Mouse (Mus musculus): ENCODE results near the gene Npas4.
A peak's percentile ranks its signal among the peaks of the same experiment; 100 is the strongest.
"Not testable (repeated sequence)": the region's sequence is repeated elsewhere in the genome, so short reads cannot be mapped to it uniquely, and the experiment has no call there.

Npas4 gene

DNA sequence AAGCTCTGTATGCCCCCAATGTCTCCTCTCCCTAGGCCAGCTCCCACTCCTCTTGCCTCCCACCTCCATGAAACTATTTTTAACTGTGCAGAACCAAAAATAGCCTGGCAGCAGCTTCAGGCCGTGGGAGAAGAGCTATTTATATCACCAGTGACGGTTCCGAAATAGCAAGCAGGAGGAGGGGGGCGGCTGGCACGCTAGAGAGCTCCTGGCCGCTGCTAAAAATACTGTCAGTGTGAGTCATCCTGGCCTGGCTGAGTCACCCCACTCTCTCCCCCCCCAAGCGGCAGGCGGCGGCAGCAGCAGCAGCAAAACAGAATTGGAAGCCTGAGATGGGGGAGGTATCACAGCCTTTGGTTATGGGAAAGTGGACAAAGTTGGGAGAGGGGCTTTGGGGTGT, 2.8 kb upstream of the Npas4 start:
- peak; percentile 70 for DNase-seq (ENCODE audit: low read depth, low spot score)

DNA sequence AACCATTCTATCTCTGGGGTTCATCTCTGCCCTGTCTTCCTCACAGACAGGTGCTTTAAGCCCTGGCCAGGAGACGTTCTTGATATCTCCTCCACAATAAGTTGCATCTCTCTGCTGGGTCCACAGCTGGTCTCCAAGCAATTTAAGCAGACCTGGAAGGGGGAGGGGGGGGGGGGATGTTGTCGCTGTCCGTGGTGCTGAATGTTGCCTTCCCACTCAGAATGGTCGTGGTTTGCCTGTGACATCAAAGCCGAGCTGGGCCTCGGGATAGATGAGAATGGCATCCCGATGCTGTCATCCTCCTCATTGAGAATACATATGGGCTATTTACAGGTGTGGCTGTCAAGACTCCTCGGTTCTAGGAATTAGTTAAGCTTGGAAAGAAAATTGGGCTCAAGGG, 2.3 kb upstream of the Npas4 start:
- no peak for DNase-seq (ENCODE audit: low read depth, low spot score)

DNA sequence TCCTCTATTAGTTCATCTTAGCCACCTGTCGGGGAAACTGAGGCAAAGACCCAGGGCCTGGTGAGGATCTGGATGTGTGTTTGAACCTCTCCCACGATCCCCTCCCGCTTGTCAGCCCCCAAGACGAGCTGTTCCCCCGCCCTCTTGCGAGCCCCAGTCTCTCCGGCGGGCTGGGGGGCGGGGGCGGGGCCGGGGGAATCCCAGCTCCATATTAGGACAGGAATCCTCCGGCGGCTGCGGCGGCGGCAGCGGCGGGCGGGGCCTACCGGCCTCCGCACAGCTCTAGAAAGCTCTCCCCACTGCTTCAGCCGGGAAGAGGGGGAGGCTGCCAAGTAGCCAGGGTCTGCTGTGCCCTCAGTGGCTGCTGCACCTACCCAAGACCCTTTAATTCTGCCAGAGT, 600 bp upstream of the Npas4 start:
- no peak for DNase-seq (ENCODE audit: low read depth, low spot score)

DNA sequence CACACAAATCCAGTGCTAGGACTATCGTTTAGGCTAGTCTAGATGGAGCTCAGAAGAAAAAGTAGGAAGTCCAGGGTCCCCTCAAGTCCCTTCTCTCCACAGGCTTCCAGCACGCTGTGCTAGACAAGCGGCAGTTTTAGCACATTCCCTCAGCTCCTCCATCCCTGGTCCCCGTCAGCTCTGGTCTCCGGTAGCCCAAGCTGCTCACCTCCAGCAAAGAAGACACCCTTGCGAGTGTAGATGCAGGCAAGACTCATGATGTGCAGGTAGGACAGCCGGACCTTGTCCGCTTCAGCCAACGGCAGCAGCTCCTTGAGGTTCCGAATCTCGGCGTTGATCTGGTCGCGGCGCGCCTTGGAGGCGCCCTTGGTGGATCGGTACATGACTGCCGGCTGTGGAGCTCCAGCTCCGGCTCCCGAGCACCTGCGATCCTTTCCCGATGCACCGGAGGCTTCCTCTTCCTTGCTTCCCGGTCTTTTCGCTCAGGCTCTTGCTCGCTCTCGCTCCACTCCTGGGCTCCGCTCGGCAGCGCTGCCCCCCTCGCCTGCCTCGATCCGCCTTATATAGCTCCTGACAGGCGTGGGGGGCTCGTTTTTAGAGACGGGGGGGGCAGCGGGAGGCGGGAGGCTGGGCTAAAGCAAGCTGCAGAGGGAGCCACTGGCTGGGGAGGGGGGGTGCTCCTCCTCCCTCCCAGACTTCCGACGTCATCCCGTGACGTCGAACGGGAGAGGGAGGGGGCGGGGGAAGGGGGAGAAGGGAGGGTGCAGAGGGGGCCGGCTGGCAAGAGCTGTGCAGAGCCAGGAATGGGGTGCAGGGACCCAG, 471 bp downstream of the Npas4 start:
- DNase-seq (ENCODE audit: low read depth, low spot score) = peak; percentile 85

DNA sequence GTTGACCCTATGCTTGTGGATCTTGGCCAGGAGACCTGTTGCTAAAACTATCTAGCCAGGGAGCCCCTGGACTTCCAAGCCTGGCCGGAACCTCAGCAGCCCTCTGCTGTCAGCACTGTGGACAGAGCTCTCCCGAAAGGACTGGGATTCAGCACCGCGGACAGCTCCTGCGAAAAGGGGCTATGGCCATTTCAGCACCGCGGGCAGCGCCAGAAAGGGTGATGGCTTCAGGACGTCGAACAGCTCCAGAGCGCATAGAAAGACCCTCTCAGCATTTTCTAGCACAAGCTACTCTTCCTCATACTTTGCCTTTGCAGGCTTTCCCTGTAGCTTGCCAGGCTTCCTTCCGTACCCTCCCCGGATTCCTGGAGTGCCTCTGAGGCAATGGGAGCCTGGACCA, 1.1 kb downstream of the Npas4 start:
- DNase-seq (ENCODE audit: low read depth, low spot score) = no peak

DNA sequence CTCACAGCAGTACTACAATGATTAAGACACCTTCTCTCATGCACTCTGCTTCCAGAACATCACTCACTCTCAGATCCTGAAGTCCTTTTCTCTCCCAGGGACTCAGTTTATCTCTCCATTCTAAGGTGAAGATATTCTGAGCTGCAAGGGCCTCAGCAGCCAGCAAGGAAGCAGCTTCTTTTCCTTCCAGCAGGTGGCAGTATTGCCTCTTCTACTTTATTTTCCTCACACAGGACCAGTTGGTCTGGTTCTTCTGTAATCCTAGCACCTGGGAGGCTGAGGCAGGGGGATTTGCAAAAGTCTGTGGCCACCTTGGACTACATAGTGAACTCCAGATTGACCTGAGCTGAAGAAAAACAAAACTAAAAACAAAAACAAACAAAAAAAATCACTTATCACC, 8.3 kb downstream of the Npas4 start:
- peak; percentile 64 for DNase-seq (ENCODE audit: low read depth, low spot score)

DNA sequence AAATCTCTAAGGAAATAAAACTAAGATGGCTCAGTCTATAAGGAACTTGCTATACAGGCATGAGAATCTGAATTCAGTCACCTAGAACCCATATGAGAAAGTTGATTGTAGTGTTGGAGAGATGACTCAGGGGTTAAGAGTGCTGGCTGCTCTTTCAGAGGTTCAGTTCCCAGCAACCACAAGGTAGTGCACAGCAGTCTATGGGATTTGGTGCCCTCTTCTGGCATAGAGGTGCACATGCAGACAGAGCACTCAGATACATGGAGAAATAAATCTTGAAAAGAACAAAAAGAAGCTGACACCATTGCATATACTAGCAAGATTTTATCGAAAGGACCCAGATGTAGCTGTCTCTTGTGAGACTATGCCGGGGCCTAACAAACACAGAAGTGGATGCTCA, 21.9 kb downstream of the Npas4 start:
- no peak for DNase-seq (ENCODE audit: low read depth, low spot score)

DNA sequence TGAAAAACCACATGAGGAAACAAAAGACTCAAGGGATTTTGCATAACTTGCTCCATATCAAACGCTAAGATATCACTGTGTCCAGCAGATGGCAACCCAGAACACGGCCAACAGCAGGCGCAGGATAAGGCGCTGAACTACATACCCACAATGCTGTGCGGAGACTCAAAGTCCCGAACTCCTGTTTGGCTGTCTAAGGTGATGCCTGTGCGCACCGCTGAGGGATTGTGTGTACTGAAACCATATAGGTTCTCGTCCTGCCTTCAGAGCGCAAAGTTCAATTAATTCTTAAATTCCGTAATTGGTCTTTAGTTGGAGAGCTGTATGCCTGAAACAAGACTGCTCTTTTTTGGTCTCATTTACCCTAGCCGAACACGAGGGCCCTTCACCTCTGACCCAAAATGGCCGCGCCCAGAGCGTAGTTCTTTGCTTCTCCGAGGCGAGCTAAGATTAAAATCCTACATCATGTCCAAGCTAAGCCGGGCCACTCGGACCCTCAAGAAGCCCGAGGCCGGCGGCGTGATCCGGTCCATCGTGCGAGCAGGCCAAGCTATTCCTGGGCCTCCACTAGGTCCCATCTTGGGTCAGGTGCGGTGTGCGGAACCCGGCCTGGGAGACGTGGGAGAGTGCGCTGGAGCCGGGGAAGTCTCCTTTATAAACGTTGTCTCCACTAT, 28.1 kb downstream of the Npas4 start, which contains the start of gene Mrpl11:
Mrpl11 (plus strand) TSS at position 220 of the 674 bp plus-strand sequence.
- DNase-seq (ENCODE audit: low read depth, low spot score) = peak; percentile 92

DNA sequence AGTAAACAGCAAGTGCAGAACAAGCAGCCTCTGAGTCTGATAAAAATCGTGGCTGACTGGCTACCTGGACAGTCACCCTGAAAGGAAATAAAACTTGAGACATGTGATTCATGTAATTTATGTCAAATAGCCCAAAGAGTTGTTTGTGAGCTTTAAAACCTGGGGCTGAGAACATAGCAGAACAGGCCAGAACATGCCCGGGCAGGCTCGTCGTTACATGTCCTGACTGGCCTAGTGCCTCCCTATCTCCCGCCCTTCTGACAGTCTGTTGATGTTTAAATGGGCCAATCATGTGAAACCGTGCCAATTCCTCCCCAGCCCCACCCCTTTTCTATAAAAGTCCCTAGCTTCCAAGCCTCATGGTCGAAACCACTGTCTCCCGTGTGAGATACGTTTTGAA, 41.5 kb downstream of the Npas4 start:
- DNase-seq (ENCODE audit: low read depth, low spot score) = not testable (repeated sequence)

DNA sequence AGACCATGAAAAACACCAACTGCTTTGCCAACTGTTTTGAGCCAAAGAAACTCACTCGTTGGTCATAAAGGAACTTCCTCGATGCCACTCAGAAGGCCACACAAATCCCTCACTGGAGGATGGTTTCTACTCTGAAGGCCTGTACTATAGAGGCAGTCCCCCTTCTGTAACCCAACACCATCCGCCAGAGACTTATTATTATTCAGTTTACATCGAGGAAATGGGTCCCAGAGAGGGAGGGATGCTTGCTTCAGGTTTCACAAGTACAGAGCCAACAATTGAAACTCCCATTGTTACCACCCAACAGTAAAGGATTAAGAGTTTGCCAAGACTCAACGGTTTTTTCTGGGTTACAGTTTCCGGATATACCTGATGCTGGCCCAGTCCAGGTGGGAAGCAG, 44.6 kb downstream of the Npas4 start:
- no peak for DNase-seq (ENCODE audit: low read depth, low spot score)

DNA sequence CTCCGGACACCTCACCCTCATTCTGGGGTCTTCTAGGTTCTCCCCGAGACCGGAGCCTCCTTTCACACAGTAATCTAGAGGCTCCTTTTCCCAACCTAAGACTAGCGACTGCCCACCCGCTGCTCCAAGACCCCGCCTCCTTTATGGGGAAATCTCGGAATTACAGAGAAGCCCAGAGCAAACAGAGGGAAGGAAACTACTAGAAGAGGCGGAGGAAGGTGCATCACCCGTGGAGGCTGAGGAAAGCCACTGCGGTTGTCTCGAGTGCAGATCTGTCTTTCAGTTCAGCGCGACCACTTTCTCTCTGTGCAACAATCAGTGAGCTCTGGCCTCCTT, 46.9 kb downstream of the Npas4 start:
- DNase-seq (ENCODE audit: low read depth, low spot score) = no peak

DNA sequence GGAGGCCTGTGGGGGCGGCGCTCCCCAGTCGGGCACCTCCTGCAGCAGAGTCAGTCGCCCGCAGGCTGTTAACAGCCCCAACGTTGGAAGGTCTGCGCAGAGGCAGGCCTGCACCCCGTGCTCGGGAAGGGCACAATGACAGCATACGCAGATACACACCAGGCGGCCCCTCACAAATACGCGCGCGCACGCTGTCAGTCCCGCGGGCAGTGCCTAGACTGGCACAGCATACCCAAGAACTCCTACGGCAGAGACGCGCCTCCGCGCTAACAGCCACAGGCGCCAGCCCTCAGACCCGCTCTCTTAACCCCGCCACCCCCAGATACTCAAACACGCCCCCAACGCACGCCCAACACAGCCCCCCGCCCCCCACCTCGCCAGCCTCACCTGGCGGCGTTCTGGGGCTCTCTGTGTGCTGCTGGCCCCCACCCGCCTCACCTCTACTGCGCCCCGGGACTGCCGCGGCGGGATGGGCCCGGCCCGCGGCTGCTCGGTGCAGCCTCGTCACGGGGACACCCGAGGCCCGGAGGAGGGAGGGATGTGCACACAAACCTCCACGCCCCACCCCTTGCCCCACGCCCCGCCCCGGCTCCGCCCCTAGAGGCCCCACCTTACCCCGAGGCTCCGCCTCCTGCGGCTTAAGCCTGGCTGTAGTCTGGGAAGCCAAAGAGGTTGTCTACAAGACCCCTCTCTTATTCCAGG, 47.4 kb downstream of the Npas4 start, which contains the start of gene Peli3:
Peli3 (minus strand) TSS at position 577 of the 702 bp plus-strand sequence.
- peak; percentile 80 for DNase-seq (ENCODE audit: low read depth, low spot score)

DNA sequence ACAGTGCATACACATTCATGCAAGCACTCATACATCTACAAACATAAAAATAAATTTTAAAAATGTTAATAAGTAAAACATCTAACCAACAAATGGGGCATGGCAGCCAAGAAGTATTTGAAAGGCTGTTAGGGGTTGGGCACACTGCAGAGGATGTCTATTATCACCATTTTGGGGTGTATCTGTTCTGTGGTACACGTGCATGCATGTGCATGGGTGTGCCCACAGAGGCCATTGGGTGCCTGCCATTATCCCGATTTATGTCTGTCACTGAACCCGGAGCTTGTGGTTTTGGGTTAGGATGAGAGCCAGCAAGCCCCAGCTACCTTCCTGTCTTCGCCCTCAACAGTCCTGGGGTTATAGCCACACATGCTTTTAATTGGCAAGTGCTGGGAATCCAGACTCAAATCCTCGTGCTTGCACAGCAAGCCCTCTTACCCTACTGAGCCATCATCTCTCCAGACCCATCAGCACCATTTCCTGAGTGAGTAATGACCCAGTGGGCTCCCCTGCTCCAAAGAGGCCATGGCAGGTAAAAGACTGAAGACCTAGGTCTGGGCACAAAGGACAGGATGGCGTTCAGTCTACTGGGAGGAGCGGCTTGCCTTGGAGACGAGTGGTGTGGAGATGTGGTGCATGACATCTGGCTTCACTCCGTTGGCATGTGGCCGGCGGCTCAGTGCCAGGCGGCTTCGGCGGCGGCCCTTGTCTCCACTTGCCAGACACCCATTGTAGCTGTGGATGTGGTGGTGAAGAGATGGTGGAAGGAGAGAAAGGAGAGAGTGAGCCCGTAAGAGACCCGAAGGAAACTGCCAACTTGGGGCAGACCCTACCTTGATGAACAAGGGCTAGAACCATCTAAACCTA, 52.4 kb downstream of the Npas4 start:
- no peak for DNase-seq (ENCODE audit: low read depth, low spot score)

DNA sequence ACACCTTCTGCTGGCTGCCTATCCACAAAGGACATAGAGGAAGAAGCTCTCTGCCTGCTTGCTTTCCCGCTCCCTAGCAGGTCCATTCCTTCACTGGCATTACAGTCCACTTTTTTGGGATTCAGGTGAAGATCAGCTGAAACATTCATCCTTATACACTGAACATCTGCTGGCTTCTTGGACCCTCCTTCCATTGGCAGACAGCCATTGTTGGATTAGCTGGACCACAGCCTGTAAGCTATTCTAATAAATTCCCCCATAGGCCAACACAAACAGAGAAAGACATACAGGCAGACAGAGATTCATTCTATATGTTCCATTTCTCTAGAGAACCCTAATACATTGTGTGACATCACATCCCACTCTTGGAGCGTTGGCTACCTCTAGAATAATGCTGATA, 53.2 kb downstream of the Npas4 start:
- DNase-seq (ENCODE audit: low read depth, low spot score) = no peak

Data from retina, adult 2 months (tissue).